Mouse (Mus musculus) left cerebral cortex, adult 2 months (tissue): ENCODE measurements at regions not wholly inside any gene's neighbourhood (a gene's known extent, or its start where the extent isn't known, plus 50 kb on each side); places are given as distances from the start of the nearest gene placed in this dataset.

ENCODE experiments used
- DNase-seq, 2 experiments: peaks; one replicate each; pipeline ENCODE4 v3.0.0; 2021 to 2022; ENCODE audit warnings: low spot score in 2 of 2, mixed read lengths in 1 of 2; ENCODE audit errors: extremely low spot score in 1 of 2
- H3K27ac ChIP-seq: fragments of 200-600 bp; 2 replicates; pipeline ENCODE4 v1.8.1; 2022
- H3K4me3 ChIP-seq: fragments of 200-600 bp; 2 replicates; pipeline ENCODE4 v1.8.1; 2022
- CTCF ChIP-seq: fragments of 200-600 bp; IDR thresholded peaks from 2 replicates; pipeline ENCODE4 v1.8.1; 2022; ENCODE audit warnings: antibody characterized with exemption, mild to moderate bottlenecking, moderate library complexity
- intact Hi-C: fragments of 180-260 bp; cut with DNase I; formaldehyde crosslinking; loops from one replicate; pipeline ENCODE4 v1.15.1; 2025

- TF ChIP-seq CTCF: no peak
- DNase-seq: no peak
- intact Hi-C loops: no loop called here
Measured at GRCm38 (mm10) chr3:140952111-140952800, 259.9 kb downstream of the Pdha2 start.

GRCm38 (mm10) chr3:140951024-140951423, 261.1 kb downstream of the Pdha2 start:
- intact Hi-C loops: no loop called here
- Histone ChIP-seq H3K4me3 (no peak overlapping the region), H3K27ac (no peak overlapping the region)
- no peak for TF ChIP-seq CTCF
- DNase-seq: no peak

More at GRCm38 (mm10) chr3:140952111-140952800, 259.9 kb downstream of the Pdha2 start:
- H3K27ac ChIP-seq: no peak overlapping the region
- H3K4me3 ChIP-seq: no peak overlapping the region

GRCm38 (mm10) chr3:140949880-140950662, 262.1 kb downstream of the Pdha2 start:
- no peak for TF ChIP-seq CTCF
- intact Hi-C loops: no loop called here
- Histone ChIP-seq H3K4me3 (no peak overlapping the region), H3K27ac (no peak overlapping the region)
- DNase-seq: no peak

- no peak for TF ChIP-seq CTCF
Measured at GRCm38 (mm10) chr3:140942450-140942849, 269.7 kb downstream of the Pdha2 start.

GRCm38 (mm10) chr3:140941898-140942297, 270.3 kb downstream of the Pdha2 start:
- no peak for DNase-seq
- no peak for TF ChIP-seq CTCF
- intact Hi-C loops: no loop called here
- H3K4me3 ChIP-seq: no peak overlapping the region
- H3K27ac ChIP-seq: no peak overlapping the region

More at GRCm38 (mm10) chr3:140942450-140942849, 269.7 kb downstream of the Pdha2 start:
- intact Hi-C loops: no loop called here
- Histone ChIP-seq H3K27ac (no peak overlapping the region), H3K4me3 (no peak overlapping the region)
- no peak for DNase-seq

- H3K27ac ChIP-seq: no peak overlapping the region
- intact Hi-C loops: no loop called here
Measured at GRCm38 (mm10) chr3:140941316-140941715, 270.8 kb downstream of the Pdha2 start.

GRCm38 (mm10) chr3:140933156-140933555, 279.0 kb downstream of the Pdha2 start:
- Histone ChIP-seq H3K4me3 (no peak overlapping the region), H3K27ac (no peak overlapping the region)
- intact Hi-C loops: no loop called here
- no peak for DNase-seq
- TF ChIP-seq CTCF: no peak

More at GRCm38 (mm10) chr3:140941316-140941715, 270.8 kb downstream of the Pdha2 start:
- H3K4me3 ChIP-seq: no peak overlapping the region
- TF ChIP-seq CTCF: no peak; the same call in none of the 2 replicates
- DNase-seq: no peak

GRCm38 (mm10) chr3:140926689-140927088, 285.5 kb downstream of the Pdha2 start:
- intact Hi-C loops: no loop called here
- TF ChIP-seq CTCF: no peak
- Histone ChIP-seq H3K4me3 (no peak overlapping the region), H3K27ac (no peak overlapping the region)
- DNase-seq: no peak

GRCm38 (mm10) chr3:140876201-140876895, 335.8 kb downstream of the Pdha2 start:
- TF ChIP-seq CTCF: no peak
- DNase-seq: no peak
- H3K4me3 ChIP-seq: no peak overlapping the region
- intact Hi-C loops: no loop called here
- H3K27ac ChIP-seq: no peak overlapping the region

GRCm38 (mm10) chr3:140875500-140876200, 336.5 kb downstream of the Pdha2 start:
- no peak for TF ChIP-seq CTCF
- intact Hi-C loops: no loop called here
- DNase-seq: no peak
- Histone ChIP-seq H3K27ac (no peak overlapping the region), H3K4me3 (no peak overlapping the region)

- H3K4me3 ChIP-seq: no peak overlapping the region
- H3K27ac ChIP-seq: no peak overlapping the region
- TF ChIP-seq CTCF: no peak
- intact Hi-C loops: no loop called here
- no peak for DNase-seq
Measured at GRCm38 (mm10) chr3:140874070-140874895, 337.9 kb downstream of the Pdha2 start.
